Mouse (Mus musculus): ENCODE measurements at regions not wholly inside any gene's neighbourhood (a gene's known extent, or its start where the extent isn't known, plus 50 kb on each side); places are given as distances from the start of the nearest gene placed in this dataset.

- TF ChIP-seq POLR2A (IDR thresholded peaks at IDR 0.05; ENCODE audit: borderline replicate concordance, extremely low read depth, insufficient read depth, insufficient read length, poor library complexity, severe bottlenecking): no peak
- no peak for TF ChIP-seq CTCF (IDR thresholded peaks at IDR 0.05; ENCODE audit: borderline replicate concordance, extremely low read depth, insufficient read depth, insufficient read length)
Observed at GRCm38 (mm10) chr14:25022523-25023269, 436.3 kb upstream of the Zmiz1 start.

Measured in brain, embryonic 14.5 days (tissue).